Mouse (Mus musculus): ENCODE data around the gene Mrpl48. TPM values are rescaled to one million over a fixed set of nuclear protein-coding genes. Genes with fewer than 3 reads are reported as not detected.
A peak's percentile ranks its signal among the peaks of the same experiment; 100 is the strongest.

Mrpl48 gene
- polyA plus RNA-seq, 1 experiment from 2014 or later, result 52.2 TPM

GRCm38 (mm10) chr7:100600211-100600610, 7.9 kb downstream of the Mrpl48 start:
- no peaks in the 10 kb centered on the region for H3K4me1 ChIP-seq (replicated peaks; ENCODE audit: control insufficient read depth, insufficient read depth, low read length)
- H3K36me3 ChIP-seq (ENCODE audit: control insufficient read depth, insufficient read depth, low read length), result no peaks in the 10 kb centered on the region
- H3K9ac ChIP-seq (ENCODE audit: low read length), result no peak overlapping the region
- DNase-seq (ENCODE audit: low spot score), result no peak
- H3K27ac ChIP-seq (ENCODE audit: low read depth, low read length), result no peak overlapping the region
- WGBS, result 86% methylated on average over 5 of the region's 5 CpGs
- no peak for ATAC-seq (replicated peaks; ENCODE audit: low FRiP score)
- no peak overlapping the region for H3K4me3 ChIP-seq (ENCODE audit: low read depth, low read length)
- H3K27me3 ChIP-seq (ENCODE audit: control insufficient read depth, insufficient read depth, low read length), result no peaks in the 10 kb centered on the region
- H3K9me3 ChIP-seq (ENCODE audit: control insufficient read depth, low read length), result no peaks in the 10 kb centered on the region
- H3K4me2 ChIP-seq (ENCODE audit: low read depth, low read length, severe bottlenecking), result no peak overlapping the region

- no peaks in the 10 kb centered on the region for H3K27me3 ChIP-seq (ENCODE audit: control insufficient read depth, insufficient read depth, low read length)
- ATAC-seq (replicated peaks; ENCODE audit: low FRiP score) (no peak), DNase-seq (ENCODE audit: low spot score) (no peak)
- H3K4me3 ChIP-seq (ENCODE audit: low read depth, low read length), result no peak overlapping the region
- no peaks in the 10 kb centered on the region for H3K9me3 ChIP-seq (ENCODE audit: control insufficient read depth, low read length)
- H3K9ac ChIP-seq (ENCODE audit: low read length), result no peak overlapping the region
- H3K36me3 ChIP-seq (ENCODE audit: control insufficient read depth, insufficient read depth, low read length), result no peaks in the 10 kb centered on the region
- no peaks in the 10 kb centered on the region for H3K4me1 ChIP-seq (replicated peaks; ENCODE audit: control insufficient read depth, insufficient read depth, low read length)
- no peak overlapping the region for H3K4me2 ChIP-seq (ENCODE audit: low read depth, low read length, severe bottlenecking)
- no peak overlapping the region for H3K27ac ChIP-seq (ENCODE audit: low read depth, low read length)
Measured at GRCm38 (mm10) chr7:100593349-100593748, 14.8 kb downstream of the Mrpl48 start.

- no peak overlapping the region for H3K27ac ChIP-seq (ENCODE audit: low read depth, low read length)
- no peaks in the 10 kb centered on the region for H3K9me3 ChIP-seq (ENCODE audit: control insufficient read depth, low read length)
- no peaks in the 10 kb centered on the region for H3K4me1 ChIP-seq (replicated peaks; ENCODE audit: control insufficient read depth, insufficient read depth, low read length)
- WGBS, result 7% methylated on average over 2 of the region's 2 CpGs
- no peaks in the 10 kb centered on the region for H3K36me3 ChIP-seq (ENCODE audit: control insufficient read depth, insufficient read depth, low read length)
- peak overlapping the region; percentile 42 for H3K4me3 ChIP-seq (ENCODE audit: low read depth, low read length)
- H3K9ac ChIP-seq (ENCODE audit: low read length), result peak overlapping the region; percentile 56; the same call in 1 of the 2 replicates
- DNase-seq (ENCODE audit: low spot score) (no peak), ATAC-seq (replicated peaks; ENCODE audit: low FRiP score) (no peak)
- H3K27me3 ChIP-seq (ENCODE audit: control insufficient read depth, insufficient read depth, low read length), result no peaks in the 10 kb centered on the region
- peak overlapping the region; percentile 41; the same call in 1 of the 2 replicates for H3K4me2 ChIP-seq (ENCODE audit: low read depth, low read length, severe bottlenecking)
Measured at GRCm38 (mm10) chr7:100591522-100591852, 16.6 kb downstream of the Mrpl48 start.

GRCm38 (mm10) chr7:100590845-100591521, 17.1 kb downstream of the Mrpl48 start:
- H3K27me3 ChIP-seq (ENCODE audit: control insufficient read depth, insufficient read depth, low read length), result no peaks in the 10 kb centered on the region
- DNase-seq (ENCODE audit: low spot score), result peak; percentile 92
- ATAC-seq (replicated peaks; ENCODE audit: low FRiP score), result peak; percentile 96
- peak overlapping the region; percentile 41 for H3K4me2 ChIP-seq (ENCODE audit: low read depth, low read length, severe bottlenecking)
- peak overlapping the region; percentile 33 for H3K27ac ChIP-seq (ENCODE audit: low read depth, low read length)
- H3K36me3 ChIP-seq (ENCODE audit: control insufficient read depth, insufficient read depth, low read length), result no peaks in the 10 kb centered on the region
- WGBS, result 3% methylated on average over 17 of the region's 20 CpGs
- peak overlapping the region; percentile 56 for H3K9ac ChIP-seq (ENCODE audit: low read length)
- H3K4me3 ChIP-seq (ENCODE audit: low read depth, low read length), result peak overlapping the region; percentile 42
- no peaks in the 10 kb centered on the region for H3K4me1 ChIP-seq (replicated peaks; ENCODE audit: control insufficient read depth, insufficient read depth, low read length)
- no peaks in the 10 kb centered on the region for H3K9me3 ChIP-seq (ENCODE audit: control insufficient read depth, low read length)

GRCm38 (mm10) chr7:100590504-100590844, 17.6 kb downstream of the Mrpl48 start:
- Histone ChIP-seq H3K9ac (ENCODE audit: low read length) (peak overlapping the region; percentile 56; the same call in 1 of the 2 replicates), H3K27me3 (ENCODE audit: control insufficient read depth, insufficient read depth, low read length) (no peaks in the 10 kb centered on the region), H3K36me3 (ENCODE audit: control insufficient read depth, insufficient read depth, low read length) (no peaks in the 10 kb centered on the region), H3K9me3 (ENCODE audit: control insufficient read depth, low read length) (no peaks in the 10 kb centered on the region), H3K27ac (ENCODE audit: low read depth, low read length) (0 out of 2 replicates have a peak overlapping the region, but pooled peaks have one; percentile 33), H3K4me2 (ENCODE audit: low read depth, low read length, severe bottlenecking) (peak overlapping the region; percentile 41), H3K4me1 (replicated peaks; ENCODE audit: control insufficient read depth, insufficient read depth, low read length) (no peaks in the 10 kb centered on the region), H3K4me3 (ENCODE audit: low read depth, low read length) (peak overlapping the region; percentile 42)
- ATAC-seq (replicated peaks; ENCODE audit: low FRiP score) (no peak), DNase-seq (ENCODE audit: low spot score) (no peak)
- 44% methylated on average over 7 of the region's 7 CpGs for WGBS

GRCm38 (mm10) chr7:100589816-100590215, 18.3 kb downstream of the Mrpl48 start:
- DNase-seq (ENCODE audit: low spot score) (no peak), ATAC-seq (replicated peaks; ENCODE audit: low FRiP score) (no peak)
- Histone ChIP-seq H3K36me3 (ENCODE audit: control insufficient read depth, insufficient read depth, low read length) (no peaks in the 10 kb centered on the region), H3K4me3 (ENCODE audit: low read depth, low read length) (no peak overlapping the region), H3K4me2 (ENCODE audit: low read depth, low read length, severe bottlenecking) (no peak overlapping the region), H3K9me3 (ENCODE audit: control insufficient read depth, low read length) (no peaks in the 10 kb centered on the region), H3K9ac (ENCODE audit: low read length) (no peak overlapping the region), H3K27ac (ENCODE audit: low read depth, low read length) (no peak overlapping the region), H3K4me1 (replicated peaks; ENCODE audit: control insufficient read depth, insufficient read depth, low read length) (no peaks in the 10 kb centered on the region), H3K27me3 (ENCODE audit: control insufficient read depth, insufficient read depth, low read length) (no peaks in the 10 kb centered on the region)
- WGBS, result 81% methylated on average over 1 of the region's 1 CpGs

GRCm38 (mm10) chr7:100582727-100583236, 25.3 kb downstream of the Mrpl48 start:
- peak overlapping the region; percentile 55 for H3K4me3 ChIP-seq (ENCODE audit: low read depth, low read length)
- H3K27ac ChIP-seq (ENCODE audit: low read depth, low read length), result peak overlapping the region; percentile 74
- DNase-seq (ENCODE audit: low spot score), result peak; percentile 92
- peak overlapping the region; percentile 67 for H3K4me2 ChIP-seq (ENCODE audit: low read depth, low read length, severe bottlenecking)
- ATAC-seq (replicated peaks; ENCODE audit: low FRiP score), result peak; percentile 85
- peak overlapping the region; percentile 86 for H3K9ac ChIP-seq (ENCODE audit: low read length)
- H3K27me3 ChIP-seq (ENCODE audit: control insufficient read depth, insufficient read depth, low read length), result no peaks in the 10 kb centered on the region
- H3K9me3 ChIP-seq (ENCODE audit: control insufficient read depth, low read length), result no peaks in the 10 kb centered on the region
- under 1% methylated on average over 31 of the region's 31 CpGs for WGBS
- no peaks in the 10 kb centered on the region for H3K4me1 ChIP-seq (replicated peaks; ENCODE audit: control insufficient read depth, insufficient read depth, low read length)
- H3K36me3 ChIP-seq (ENCODE audit: control insufficient read depth, insufficient read depth, low read length), result no peaks in the 10 kb centered on the region

GRCm38 (mm10) chr7:100582235-100582634, 25.9 kb downstream of the Mrpl48 start:
- no peaks in the 10 kb centered on the region for H3K27me3 ChIP-seq (ENCODE audit: control insufficient read depth, insufficient read depth, low read length)
- no peaks in the 10 kb centered on the region for H3K36me3 ChIP-seq (ENCODE audit: control insufficient read depth, insufficient read depth, low read length)
- no peaks in the 10 kb centered on the region for H3K9me3 ChIP-seq (ENCODE audit: control insufficient read depth, low read length)
- peak overlapping the region; percentile 67 for H3K4me2 ChIP-seq (ENCODE audit: low read depth, low read length, severe bottlenecking)
- ATAC-seq (replicated peaks; ENCODE audit: low FRiP score) (no peak), DNase-seq (ENCODE audit: low spot score) (no peak)
- WGBS, result 37% methylated on average over 7 of the region's 7 CpGs
- H3K4me3 ChIP-seq (ENCODE audit: low read depth, low read length), result peak overlapping the region; percentile 55
- no peak overlapping the region for H3K27ac ChIP-seq (ENCODE audit: low read depth, low read length)
- H3K4me1 ChIP-seq (replicated peaks; ENCODE audit: control insufficient read depth, insufficient read depth, low read length), result no peaks in the 10 kb centered on the region
- peak overlapping the region; percentile 86; the same call in 1 of the 2 replicates for H3K9ac ChIP-seq (ENCODE audit: low read length)

- Histone ChIP-seq H3K9me3 (ENCODE audit: control insufficient read depth, low read length) (no peaks in the 10 kb centered on the region), H3K4me2 (ENCODE audit: low read depth, low read length, severe bottlenecking) (no peak overlapping the region), H3K4me1 (replicated peaks; ENCODE audit: control insufficient read depth, insufficient read depth, low read length) (no peaks in the 10 kb centered on the region), H3K27me3 (ENCODE audit: control insufficient read depth, insufficient read depth, low read length) (no peaks in the 10 kb centered on the region), H3K36me3 (ENCODE audit: control insufficient read depth, insufficient read depth, low read length) (no peaks in the 10 kb centered on the region), H3K4me3 (ENCODE audit: low read depth, low read length) (no peak overlapping the region), H3K9ac (ENCODE audit: low read length) (no peak overlapping the region), H3K27ac (ENCODE audit: low read depth, low read length) (no peak overlapping the region)
- no peak for DNase-seq (ENCODE audit: low spot score)
- WGBS, result 66% methylated on average over 2 of the region's 2 CpGs
- no peak for ATAC-seq (replicated peaks; ENCODE audit: low FRiP score)
Measured at GRCm38 (mm10) chr7:100578794-100579193, 29.3 kb downstream of the Mrpl48 start.
